Mouse (Mus musculus) kidney, embryonic 15.5 days (tissue): Measurements from ENCODE around the gene Mt3. TPM values are rescaled to one million over a fixed set of nuclear protein-coding genes. Genes with fewer than 3 reads are reported as not detected.

Experiments used
- ATAC-seq: fragments of 200-750 bp; cut with Nextera tagmentation; replicated peaks from 2 replicates; pipeline ENCODE4 v1.8.0; 2017; ENCODE audit warnings: moderate TSS enrichment; ENCODE audit not compliant: low FRiP score
- H3K27ac ChIP-seq: fragments of 300-500 bp; sonication (generic); 2 replicates; pipeline ENCODE4 v1.5.1; 2015; ENCODE audit warnings: mild to moderate bottlenecking, inconsistent platforms
- H3K27me3 ChIP-seq: fragments of 300-500 bp; sonication (generic); 2 replicates; pipeline ENCODE4 v1.6.1; 2015; ENCODE audit warnings: inconsistent platforms
- H3K36me3 ChIP-seq: fragments of 300-500 bp; sonication (generic); 2 replicates; pipeline ENCODE4 v1.6.1; 2015; ENCODE audit warnings: inconsistent platforms
- H3K4me1 ChIP-seq: fragments of 300-500 bp; sonication (generic); 2 replicates; pipeline ENCODE4 v1.6.1; 2015; ENCODE audit warnings: inconsistent platforms
- H3K4me2 ChIP-seq: fragments of 300-500 bp; sonication (generic); 2 replicates; pipeline ENCODE4 v1.6.1; 2015; ENCODE audit warnings: moderate library complexity, mild to moderate bottlenecking, inconsistent platforms
- H3K4me3 ChIP-seq: fragments of 300-500 bp; sonication (generic); replicated peaks from 2 replicates; pipeline ENCODE4 v1.5.1; 2015; ENCODE audit warnings: mild to moderate bottlenecking, inconsistent platforms
- H3K9ac ChIP-seq: fragments of 300-500 bp; sonication (generic); 2 replicates; pipeline ENCODE4 v1.6.1; 2015; ENCODE audit warnings: mild to moderate bottlenecking, inconsistent platforms
- H3K9me3 ChIP-seq: fragments of 300-500 bp; sonication (generic); replicated peaks from 2 replicates; pipeline ENCODE4 v1.6.1; 2016; ENCODE audit warnings: inconsistent platforms
- WGBS: fragments of 180-500 bp; shearing (Covaris S2); methylation state at CpG from one replicate; pipeline ENCODE4 v1.1.7; 2015; ENCODE audit warnings: mixed read lengths; 5-methylcytosine and 5-hydroxymethylcytosine counted together
- polyA plus RNA-seq: library from polyadenylated mRNA; unstranded; fragments of >200 nt; fragmentation: Nextera tagmentation; extraction: Ambion mirVana; gene quantifications from 2 replicates; pipeline ENCODE4 v1.2.1, GENCODE M21; 2015

The Mt3 gene
- polyA plus RNA-seq, 1 experiment from 2014 or later, result 2.9 TPM

- H3K36me3 ChIP-seq, result no peaks in the 10 kb centered on the region
- no peak for ATAC-seq
These were observed 40.5 kb downstream of the Mt3 start for GRCm38 (mm10) chr8:94192926-94193325.

GRCm38 (mm10) chr8:94194591-94195223, 42.3 kb downstream of the Mt3 start:
- ATAC-seq, result no peak
- Histone ChIP-seq H3K27ac (no peak overlapping the region), H3K36me3 (no peaks in the 10 kb centered on the region), H3K4me2 (no peak overlapping the region), H3K4me1 (peaks cover 10% of the 10 kb centered on the region), H3K9ac (no peak overlapping the region), H3K4me3 (no peak overlapping the region), H3K27me3 (no peaks in the 10 kb centered on the region), H3K9me3 (no peaks in the 10 kb centered on the region)
- WGBS, result 80% methylated on average over 7 of the region's 7 CpGs

More at GRCm38 (mm10) chr8:94192926-94193325, 40.5 kb downstream of the Mt3 start:
- WGBS, result 79% methylated on average over 1 of the region's 1 CpGs
- H3K4me1 ChIP-seq, result peaks cover 15% of the 10 kb centered on the region
- H3K27ac ChIP-seq, result no peak overlapping the region
- no peak overlapping the region for H3K9ac ChIP-seq
- H3K4me3 ChIP-seq, result no peak overlapping the region
- H3K9me3 ChIP-seq, result no peaks in the 10 kb centered on the region
- no peak overlapping the region for H3K4me2 ChIP-seq
- H3K27me3 ChIP-seq, result 0 out of 2 replicates have a peak, but pooled peaks cover under 1% of the 10 kb centered on the region

- Histone ChIP-seq H3K9ac (no peak overlapping the region), H3K4me3 (no peak overlapping the region), H3K4me1 (no peaks in the 10 kb centered on the region), H3K9me3 (no peaks in the 10 kb centered on the region), H3K4me2 (peak overlapping the region; percentile 40; the same call in 1 of the 2 replicates), H3K27me3 (no peaks in the 10 kb centered on the region), H3K27ac (no peak overlapping the region), H3K36me3 (no peaks in the 10 kb centered on the region)
- WGBS, result 45% methylated on average over 10 of the region's 10 CpGs
- peak; percentile 33 for ATAC-seq
These were observed 46.9 kb downstream of the Mt3 start for GRCm38 (mm10) chr8:94199202-94199869.

Other genes with a start within 250 kb of the Mt3 start
- 45.4 and 49.3 TPM in 2 replicates for gene Amfr, start 139.8 kb upstream of the Mt3 start, polyA plus RNA-seq
- gene Nudt21, start 115.6 kb upstream of the Mt3 start, polyA plus RNA-seq, result 120 and 137 TPM in 2 replicates
- gene Ogfod1, start 115.4 kb upstream of the Mt3 start, polyA plus RNA-seq, result 12.8 and 13.0 TPM in 2 replicates
- 11.9 and 15.7 TPM in 2 replicates for gene Bbs2, start 53.7 kb upstream of the Mt3 start, polyA plus RNA-seq
- gene Mt4, start 15.4 kb upstream of the Mt3 start, polyA plus RNA-seq, result not detected in 2 replicates
- 163 and 178 TPM in 2 replicates for gene Mt2, start 20.1 kb downstream of the Mt3 start, polyA plus RNA-seq
- 519 and 582 TPM in 2 replicates for gene Mt1, start 26.5 kb downstream of the Mt3 start, polyA plus RNA-seq
- 89.6 and 91.6 TPM in 2 replicates for gene Nup93, start 62.0 kb downstream of the Mt3 start, polyA plus RNA-seq
- gene Slc12a3, start 176.6 kb downstream of the Mt3 start, polyA plus RNA-seq, result 6.1 and 6.4 TPM in 2 replicates
- gene Herpud1, start 233.8 kb downstream of the Mt3 start, polyA plus RNA-seq, result 66.7 and 70.0 TPM in 2 replicates